Mouse (Mus musculus) midbrain, postnatal 0 days (tissue): ENCODE data around the gene Slf2. TPM values are rescaled to one million over a fixed set of nuclear protein-coding genes. Genes with fewer than 3 reads are reported as not detected.
A peak's percentile ranks its signal among the peaks of the same experiment; 100 is the strongest.

Experiments
- ATAC-seq: fragments of 200-750 bp; cut with Nextera tagmentation; 2 replicates; pipeline ENCODE4 v1.8.0; 2017; ENCODE audit warnings: moderate number of reproducible peaks, mild to moderate bottlenecking, moderate TSS enrichment, moderate library complexity; ENCODE audit not compliant: low FRiP score
- DNase-seq: peaks from one replicate; pipeline ENCODE4 v3.0.0-alpha.2; 2015; ENCODE audit warnings: low spot score
- H3K27ac ChIP-seq: fragments of 300-500 bp; sonication (generic); 2 replicates; pipeline ENCODE4 v1.5.1; 2014; ENCODE audit warnings: low read depth, mild to moderate bottlenecking, low read length, mixed read lengths
- H3K27me3 ChIP-seq: fragments of 300-500 bp; sonication (generic); 2 replicates; pipeline ENCODE4 v1.6.1; 2014; ENCODE audit warnings: low read length, control low read depth, mixed read lengths; ENCODE audit not compliant: insufficient read depth
- H3K36me3 ChIP-seq: fragments of 300-500 bp; sonication (generic); 2 replicates; pipeline ENCODE4 v1.6.1; 2014; ENCODE audit warnings: low read length, control low read depth, mixed read lengths; ENCODE audit not compliant: insufficient read depth
- H3K4me1 ChIP-seq: fragments of 300-500 bp; sonication (generic); 2 replicates; pipeline ENCODE4 v1.6.1; 2014; ENCODE audit warnings: mild to moderate bottlenecking, control low read depth, antibody characterized with exemption, low read length, mixed read lengths; ENCODE audit not compliant: insufficient read depth
- H3K4me2 ChIP-seq: fragments of 300-500 bp; sonication (generic); 2 replicates; pipeline ENCODE4 v1.6.1; 2014; ENCODE audit warnings: low read depth, mild to moderate bottlenecking, low read length, mixed read lengths; ENCODE audit not compliant: poor library complexity, severe bottlenecking
- H3K4me3 ChIP-seq: fragments of 300-500 bp; sonication (generic); 2 replicates; pipeline ENCODE4 v1.5.1; 2014; ENCODE audit warnings: low read depth, mild to moderate bottlenecking, low read length, moderate library complexity
- H3K9ac ChIP-seq: fragments of 300-500 bp; sonication (generic); replicated peaks from 2 replicates; pipeline ENCODE4 v1.6.1; 2014; ENCODE audit warnings: mild to moderate bottlenecking, low read length, moderate library complexity, mixed read lengths; ENCODE audit not compliant: poor library complexity, severe bottlenecking
- H3K9me3 ChIP-seq: fragments of 300-500 bp; sonication (generic); 2 replicates; pipeline ENCODE4 v1.6.1; 2016; ENCODE audit warnings: low read length, control low read depth
- CTCF ChIP-seq: IDR thresholded peaks from 2 replicates; pipeline ENCODE4 v1.5.1; 2016; ENCODE audit warnings: antibody characterized with exemption, mild to moderate bottlenecking
- WGBS: fragments of 180-500 bp; shearing (Covaris S2); extraction: QIAGEN DNeasy Blood & Tissue Kit; methylation state at CpG from one replicate; pipeline ENCODE4 v1.1.7; 2014; 5-methylcytosine and 5-hydroxymethylcytosine counted together
- polyA plus RNA-seq: library from polyadenylated mRNA; unstranded; fragments of >200 nt; fragmentation: Nextera tagmentation; extraction: Ambion mirVana; gene quantifications from 2 replicates; pipeline ENCODE4 v1.2.1, GENCODE M21; 2015
- total RNA-seq: library from RNA; depleted of rRNA; stranded (reverse); fragments of >200 nt; gene quantifications from 2 replicates; pipeline ENCODE4 v1.2.3, GENCODE M21; 2014

Slf2 gene
- total and polyA plus RNA-seq, 2 experiments from 2014 or later: 22.6 to 26.8 TPM

GRCm38 (mm10) chr19:45012219-45012618 is 81.3 kb downstream of the Slf2 start:
- H3K27me3 ChIP-seq: no peaks in the 10 kb centered on the region
- ATAC-seq (no peak), DNase-seq (no peak)
- no peak overlapping the region for H3K4me3 ChIP-seq
- H3K27ac ChIP-seq: peak overlapping the region; percentile 57
- TF ChIP-seq CTCF: no peak
- peaks cover 19% of the 10 kb centered on the region for H3K4me1 ChIP-seq
- 79% methylated on average over 8 of the region's 8 CpGs for WGBS
- H3K9me3 ChIP-seq: no peaks in the 10 kb centered on the region
- H3K9ac ChIP-seq: no peak overlapping the region
- H3K36me3 ChIP-seq: peaks cover 14% of the 10 kb centered on the region
- no peak overlapping the region for H3K4me2 ChIP-seq

- Histone ChIP-seq H3K36me3 (peaks cover 14% of the 10 kb centered on the region), H3K9me3 (no peaks in the 10 kb centered on the region), H3K9ac (no peak overlapping the region), H3K27ac (peak overlapping the region; percentile 57; the same call in 1 of the 2 replicates), H3K4me1 (peaks cover 15% of the 10 kb centered on the region), H3K4me3 (no peak overlapping the region), H3K4me2 (no peak overlapping the region), H3K27me3 (no peaks in the 10 kb centered on the region)
- DNase-seq (peak; percentile 70), ATAC-seq (no peak)
- TF ChIP-seq CTCF: peak; percentile 79
- WGBS: 30% methylated on average over 6 of the region's 6 CpGs
Observed at GRCm38 (mm10) chr19:45012636-45013035, 81.7 kb downstream of the Slf2 start.

- no peaks in the 10 kb centered on the region for H3K27me3 ChIP-seq
- no peak overlapping the region for H3K4me3 ChIP-seq
- ATAC-seq: no peak
- H3K4me1 ChIP-seq: peaks cover 15% of the 10 kb centered on the region
- TF ChIP-seq CTCF: no peak
- 71% methylated on average over 6 of the region's 6 CpGs for WGBS
- no peaks in the 10 kb centered on the region for H3K9me3 ChIP-seq
- no peak overlapping the region for H3K9ac ChIP-seq
- H3K27ac ChIP-seq: no peak overlapping the region
- DNase-seq: no peak
- peaks cover 14% of the 10 kb centered on the region for H3K36me3 ChIP-seq
- no peak overlapping the region for H3K4me2 ChIP-seq
Observed at GRCm38 (mm10) chr19:45013581-45014225, 82.8 kb downstream of the Slf2 start.

GRCm38 (mm10) chr19:45014335-45014971 is 83.5 kb downstream of the Slf2 start, which contains the start of gene Lzts2:
Gene Lzts2, plus strand, starts transcription at chr19:45014414.
- peak within 1 kb of the TSS; percentile 88 for H3K4me2 ChIP-seq
- H3K27me3 ChIP-seq: no peaks in the 10 kb centered on the region
- DNase-seq (no peak), ATAC-seq (no peak)
- peak within 1 kb of the TSS; percentile 72; the same call in 1 of the 2 replicates for H3K4me3 ChIP-seq
- H3K4me1 ChIP-seq: peaks cover 15% of the 10 kb centered on the region
- no peak within 1 kb of the TSS for H3K9ac ChIP-seq
- no peak for TF ChIP-seq CTCF
- peaks cover 14% of the 10 kb centered on the region for H3K36me3 ChIP-seq
- H3K9me3 ChIP-seq: no peaks in the 10 kb centered on the region
- no peak within 1 kb of the TSS for H3K27ac ChIP-seq
- WGBS: 18% methylated on average over 10 of the region's 10 CpGs

GRCm38 (mm10) chr19:45014981-45015402 is 84.0 kb downstream of the Slf2 start:
- ATAC-seq (no peak), DNase-seq (no peak)
- TF ChIP-seq CTCF: no peak
- H3K9ac ChIP-seq: no peak overlapping the region
- peaks cover 15% of the 10 kb centered on the region for H3K4me1 ChIP-seq
- no peak overlapping the region for H3K27ac ChIP-seq
- peaks cover 13% of the 10 kb centered on the region for H3K36me3 ChIP-seq
- no peaks in the 10 kb centered on the region for H3K27me3 ChIP-seq
- H3K9me3 ChIP-seq: no peaks in the 10 kb centered on the region
- H3K4me3 ChIP-seq: peak overlapping the region; percentile 72; the same call in 1 of the 2 replicates
- WGBS: under 1% methylated on average over 23 of the region's 25 CpGs
- peak overlapping the region; percentile 88 for H3K4me2 ChIP-seq
